Mouse (Mus musculus): ENCODE results near the gene Serpina1c. TPM values are rescaled to one million over a fixed set of nuclear protein-coding genes. Genes with fewer than 3 reads are reported as not detected.
"Not testable (repeated sequence)": the region's sequence is repeated elsewhere in the genome, so short reads cannot be mapped to it uniquely, and the experiment has no call there.

Gene Serpina1c
- not detected in 2 replicates for polyA plus RNA-seq (2012)

DNA sequence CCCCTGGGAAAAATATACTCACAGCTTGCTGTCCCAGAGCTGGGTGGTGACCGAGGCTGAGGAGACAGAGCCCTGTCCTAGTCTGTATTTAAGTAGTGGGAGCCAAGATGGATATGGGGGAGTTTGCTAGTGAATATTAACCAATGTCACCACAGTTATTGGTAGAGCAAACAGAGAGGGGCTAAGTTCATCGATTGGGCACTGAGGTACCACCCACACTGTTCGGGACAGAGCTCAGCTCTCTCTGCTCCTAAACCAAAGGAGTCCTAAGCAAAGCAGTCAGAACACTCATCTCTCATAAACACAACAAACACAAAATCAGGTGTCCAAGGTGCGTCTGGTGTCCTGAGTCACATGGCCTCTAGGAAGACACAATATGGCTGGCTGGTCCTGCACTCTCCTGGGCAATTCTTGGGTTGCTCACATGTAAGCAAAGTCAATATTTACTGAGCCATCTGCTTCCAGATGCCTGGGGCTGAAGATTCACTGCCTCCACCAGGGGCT is at the start of gene Serpina1c:
Gene Serpina1c, minus strand, starts transcription at position 51 of the 504 bp plus-strand sequence.
- not testable (repeated sequence) for H3K36me3 ChIP-seq (ENCODE audit: control insufficient read depth); H3K4me1 ChIP-seq (ENCODE audit: control insufficient read depth); H3K27me3 ChIP-seq (ENCODE audit: control insufficient read depth); H3K9me3 ChIP-seq (ENCODE audit: control insufficient read depth, low read length)
- peak within 1 kb of the TSS; percentile 35 for H3K4me3 ChIP-seq (replicated peaks)

DNA sequence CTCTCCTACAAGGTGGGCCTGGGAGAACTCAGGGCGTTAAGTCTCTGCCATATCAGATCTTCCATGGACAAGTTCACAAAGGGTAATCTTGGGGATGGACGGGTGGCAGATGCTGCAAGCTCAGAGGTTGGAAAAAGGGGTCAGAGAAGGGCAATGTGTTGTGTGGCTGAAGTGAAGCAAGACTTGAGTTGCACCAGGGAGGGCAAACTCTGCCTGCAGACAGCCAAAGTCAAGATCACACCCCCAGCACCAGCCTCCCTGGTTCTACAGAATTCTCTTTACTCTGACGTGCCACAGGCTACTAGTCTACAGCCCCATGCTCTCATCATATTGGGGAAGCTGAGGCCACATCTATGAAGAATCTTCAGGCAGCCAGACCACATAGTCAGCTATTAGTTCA is 48.3 kb upstream of the Serpina1c start:
- H3K9me3 ChIP-seq (ENCODE audit: control insufficient read depth, low read length); H3K4me3 ChIP-seq (replicated peaks); H3K4me1 ChIP-seq (ENCODE audit: control insufficient read depth); H3K36me3 ChIP-seq (ENCODE audit: control insufficient read depth); H3K27me3 ChIP-seq (ENCODE audit: control insufficient read depth): not testable (repeated sequence)

DNA sequence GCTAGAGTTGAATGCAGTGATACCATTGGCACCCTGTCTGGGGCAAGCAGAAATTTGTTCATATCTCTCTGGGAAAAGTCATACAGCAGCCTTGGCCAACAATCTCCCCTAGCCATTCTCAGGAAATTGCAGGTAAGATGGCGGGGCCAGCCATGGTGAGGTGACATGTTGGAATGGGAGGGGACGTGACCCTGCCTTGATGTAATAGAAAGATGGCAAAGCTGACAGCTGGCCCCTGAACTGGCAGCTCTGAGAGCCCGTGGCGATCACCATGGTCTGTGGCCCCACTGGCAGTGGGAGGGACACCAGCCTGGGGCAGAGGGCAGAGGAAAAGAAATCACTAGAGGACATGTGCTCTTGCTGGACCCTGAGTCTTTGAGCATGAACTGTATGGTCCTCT is 41.6 kb upstream of the Serpina1c start:
- Histone ChIP-seq H3K9me3 (ENCODE audit: control insufficient read depth, low read length) (no peaks in the 10 kb centered on the region), H3K27me3 (ENCODE audit: control insufficient read depth) (no peaks in the 10 kb centered on the region), H3K36me3 (ENCODE audit: control insufficient read depth) (no peaks in the 10 kb centered on the region), H3K4me3 (replicated peaks) (no peak overlapping the region), H3K4me1 (ENCODE audit: control insufficient read depth) (no peaks in the 10 kb centered on the region)
- TF ChIP-seq GATA1 (IDR thresholded peaks at IDR 0.05; ENCODE audit: low read length) (no peak), TAL1 (IDR thresholded peaks at IDR 0.05; ENCODE audit: low read length) (no peak)

DNA sequence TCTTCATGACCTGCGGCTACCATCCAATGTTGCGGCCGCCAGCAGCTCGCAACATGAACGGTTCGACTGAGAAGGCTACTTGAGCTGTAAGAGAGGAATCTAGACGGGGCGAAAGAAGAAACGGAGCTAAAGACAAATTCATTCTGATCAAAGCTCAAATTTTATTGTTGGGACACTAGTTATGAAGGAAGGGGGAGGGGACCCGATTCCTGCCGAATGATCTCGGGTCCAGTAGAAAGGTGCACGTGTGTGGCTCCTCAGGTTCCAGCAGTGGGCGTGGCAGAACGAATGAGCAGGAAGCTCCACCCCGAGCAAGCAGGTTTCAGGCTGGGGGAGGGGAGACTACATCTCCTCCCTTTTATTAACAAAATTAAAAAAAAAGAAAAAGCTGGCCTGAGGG is 4.5 kb upstream of the Serpina1c start:
- H3K4me3 ChIP-seq (replicated peaks); H3K4me1 ChIP-seq (ENCODE audit: control insufficient read depth); H3K27me3 ChIP-seq (ENCODE audit: control insufficient read depth); H3K36me3 ChIP-seq (ENCODE audit: control insufficient read depth); H3K9me3 ChIP-seq (ENCODE audit: control insufficient read depth, low read length): not testable (repeated sequence)

DNA sequence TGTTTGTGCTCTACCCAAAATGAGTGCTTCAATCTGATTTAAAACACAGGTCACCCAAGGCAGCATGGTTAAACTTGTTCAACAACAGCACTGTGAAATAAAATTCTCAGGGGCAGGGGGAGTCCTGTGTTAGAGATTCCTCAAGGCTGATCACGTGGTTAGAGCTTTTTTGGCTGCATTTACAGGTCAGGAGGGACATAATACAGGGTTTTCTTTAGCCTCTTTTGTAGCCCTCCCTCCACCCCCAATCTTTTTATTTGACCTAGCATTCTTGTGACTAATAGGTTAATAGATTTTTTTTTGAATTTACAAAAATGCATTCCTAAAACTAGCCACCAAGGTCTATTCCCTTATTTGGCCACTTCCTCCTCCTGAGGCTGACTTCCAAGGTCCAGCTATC is 3.1 kb upstream of the Serpina1c start:
- not testable (repeated sequence) for H3K27me3 ChIP-seq (ENCODE audit: control insufficient read depth); H3K36me3 ChIP-seq (ENCODE audit: control insufficient read depth); H3K9me3 ChIP-seq (ENCODE audit: control insufficient read depth, low read length); H3K4me3 ChIP-seq (replicated peaks); H3K4me1 ChIP-seq (ENCODE audit: control insufficient read depth)

DNA sequence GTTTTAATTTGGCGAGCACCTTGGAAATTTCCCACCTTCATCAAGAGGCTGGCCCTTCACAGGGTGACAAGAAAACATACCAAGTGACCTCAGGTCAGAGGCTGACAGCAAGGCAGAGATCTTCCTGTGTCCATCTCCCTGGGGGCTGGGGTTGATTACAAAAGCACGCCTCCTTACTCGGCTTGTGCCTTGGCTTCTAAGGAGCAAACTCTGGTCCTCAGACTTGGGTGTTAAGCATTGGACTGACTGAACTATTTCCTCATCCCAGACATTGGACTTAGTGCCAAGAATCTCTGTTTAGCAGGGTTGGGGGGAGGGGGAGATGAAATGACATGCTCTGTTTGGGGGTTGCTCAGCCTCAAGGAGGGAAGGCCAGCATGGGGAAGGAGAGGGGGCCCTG is 2.8 kb downstream of the Serpina1c start:
- H3K9me3 ChIP-seq (ENCODE audit: control insufficient read depth, low read length); H3K4me1 ChIP-seq (ENCODE audit: control insufficient read depth): not testable (repeated sequence)

DNA sequence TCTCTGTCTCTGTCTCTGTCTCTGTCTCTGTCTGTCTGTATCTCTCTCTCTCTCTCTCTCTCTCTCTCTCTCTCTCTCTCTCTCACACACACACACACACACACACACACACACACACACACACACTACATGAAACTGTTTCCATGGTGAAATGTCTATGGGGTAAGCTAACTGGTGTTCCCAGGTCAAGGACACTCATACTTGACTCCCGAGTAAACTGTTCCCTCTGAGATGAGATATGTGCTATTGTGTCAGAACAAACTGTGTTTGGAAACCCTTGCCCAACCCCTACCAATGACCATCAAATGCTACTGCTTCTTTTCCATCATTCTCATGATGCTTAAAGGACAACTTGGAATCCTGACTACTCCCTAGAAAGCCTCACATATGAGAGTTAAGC is 37.8 kb downstream of the Serpina1c start:
- H3K9me3 ChIP-seq (ENCODE audit: control insufficient read depth, low read length), result peaks cover 12% of the 10 kb centered on the region
- not testable (repeated sequence) for H3K4me1 ChIP-seq (ENCODE audit: control insufficient read depth); H3K27me3 ChIP-seq (ENCODE audit: control insufficient read depth); H3K36me3 ChIP-seq (ENCODE audit: control insufficient read depth); H3K4me3 ChIP-seq (replicated peaks)

More for the DNA sequence above, 2.8 kb downstream of the Serpina1c start:
- H3K4me3 ChIP-seq (replicated peaks); H3K27me3 ChIP-seq (ENCODE audit: control insufficient read depth); H3K36me3 ChIP-seq (ENCODE audit: control insufficient read depth): not testable (repeated sequence)

DNA sequence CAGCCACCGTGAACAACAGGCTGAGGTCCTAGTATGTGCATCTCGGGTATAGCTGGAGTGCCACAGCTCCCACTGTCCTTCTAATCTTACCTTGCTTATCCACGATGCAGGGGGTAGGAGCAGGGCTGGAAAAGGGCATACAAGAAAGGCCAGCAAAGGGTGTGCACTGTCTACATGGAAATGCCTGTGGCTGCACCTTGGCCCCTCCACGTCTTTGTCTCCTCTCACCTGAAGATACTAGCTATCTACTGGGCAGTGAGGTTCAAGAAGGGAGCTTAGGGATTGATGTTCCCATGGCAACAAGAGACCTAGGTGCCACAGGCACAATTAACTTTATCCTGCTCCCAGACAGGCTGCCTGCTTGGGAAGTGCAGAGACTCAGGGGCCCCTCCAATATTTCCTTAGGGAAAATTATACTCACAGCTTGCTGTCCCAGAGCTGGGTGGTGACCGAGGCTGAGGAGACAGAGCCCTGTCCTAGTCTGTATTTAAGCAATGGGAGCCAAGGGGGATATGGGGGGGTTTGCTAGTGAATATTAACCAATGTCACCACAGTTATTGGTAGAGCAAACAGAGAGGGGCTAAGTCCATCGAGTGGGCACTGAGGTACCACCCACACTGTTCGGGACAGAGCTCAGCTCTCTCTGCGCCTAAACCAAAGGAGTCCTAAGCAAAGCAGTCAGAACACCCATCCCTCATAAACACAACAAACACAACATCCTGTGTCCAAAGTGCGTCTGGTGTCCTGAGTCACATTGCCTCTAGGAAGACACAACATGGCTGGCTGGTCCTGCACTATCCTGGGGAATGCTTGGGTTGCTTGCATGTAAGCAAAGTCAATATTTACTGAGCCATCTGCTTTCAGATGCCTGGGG is 41.3 kb downstream of the Serpina1c start, which contains the start of gene Serpina1a:
Gene Serpina1a, minus strand, starts transcription at position 462 of the 874 bp plus-strand sequence.
- H3K27me3 ChIP-seq (ENCODE audit: control insufficient read depth); H3K4me3 ChIP-seq (replicated peaks); H3K36me3 ChIP-seq (ENCODE audit: control insufficient read depth); H3K4me1 ChIP-seq (ENCODE audit: control insufficient read depth): not testable (repeated sequence)
- peaks cover 12% of the 10 kb centered on the region for H3K9me3 ChIP-seq (ENCODE audit: control insufficient read depth, low read length)

DNA sequence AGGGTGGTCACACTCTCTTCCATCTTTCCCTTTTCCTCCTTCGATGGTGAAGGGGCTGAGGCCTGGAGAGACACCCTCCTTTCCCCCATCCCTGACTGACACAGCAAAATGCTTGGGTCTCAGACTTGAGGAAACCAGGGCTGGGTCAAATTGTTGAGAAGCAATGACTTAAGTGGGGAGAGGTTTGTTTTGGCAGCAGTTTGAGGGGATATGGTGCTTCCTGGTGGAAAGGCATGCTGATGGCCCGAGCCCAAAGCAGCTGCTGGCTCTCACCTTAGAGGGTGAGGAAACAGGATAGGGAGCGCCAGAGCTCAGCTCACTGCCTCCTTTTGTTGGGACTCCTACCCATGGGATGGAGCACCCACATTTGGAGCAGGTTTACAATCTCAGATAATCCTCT is 43.7 kb downstream of the Serpina1c start:
- Histone ChIP-seq H3K36me3 (ENCODE audit: control insufficient read depth) (no peaks in the 10 kb centered on the region), H3K9me3 (ENCODE audit: control insufficient read depth, low read length) (peaks cover 10% of the 10 kb centered on the region), H3K4me3 (replicated peaks) (no peak overlapping the region), H3K4me1 (ENCODE audit: control insufficient read depth) (no peaks in the 10 kb centered on the region), H3K27me3 (ENCODE audit: control insufficient read depth) (no peaks in the 10 kb centered on the region)
- TF ChIP-seq GATA1 (IDR thresholded peaks at IDR 0.05; ENCODE audit: low read length) (no peak), TAL1 (IDR thresholded peaks at IDR 0.05; ENCODE audit: low read length) (no peak)

DNA sequence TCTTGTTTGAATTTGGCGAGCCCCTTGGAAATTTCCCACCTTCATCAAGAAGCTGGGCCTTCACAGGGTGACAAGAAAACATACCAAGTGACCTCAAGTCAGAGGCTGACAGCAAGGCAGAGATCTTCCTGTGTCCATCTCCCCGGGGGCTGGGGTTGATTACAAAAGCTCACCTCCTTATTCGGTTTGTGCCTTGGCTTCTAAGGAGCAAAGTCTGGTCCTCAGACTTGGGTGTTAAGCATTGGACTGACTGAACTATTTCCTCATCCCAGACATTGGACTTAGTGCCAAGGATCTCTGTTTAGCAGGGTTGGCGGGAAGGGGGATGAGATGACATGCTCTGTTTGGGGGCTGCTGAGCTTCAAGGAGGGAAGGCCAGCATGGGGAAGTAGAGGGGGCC is 44.1 kb downstream of the Serpina1c start:
- not testable (repeated sequence) for H3K4me1 ChIP-seq (ENCODE audit: control insufficient read depth); H3K4me3 ChIP-seq (replicated peaks)

DNA sequence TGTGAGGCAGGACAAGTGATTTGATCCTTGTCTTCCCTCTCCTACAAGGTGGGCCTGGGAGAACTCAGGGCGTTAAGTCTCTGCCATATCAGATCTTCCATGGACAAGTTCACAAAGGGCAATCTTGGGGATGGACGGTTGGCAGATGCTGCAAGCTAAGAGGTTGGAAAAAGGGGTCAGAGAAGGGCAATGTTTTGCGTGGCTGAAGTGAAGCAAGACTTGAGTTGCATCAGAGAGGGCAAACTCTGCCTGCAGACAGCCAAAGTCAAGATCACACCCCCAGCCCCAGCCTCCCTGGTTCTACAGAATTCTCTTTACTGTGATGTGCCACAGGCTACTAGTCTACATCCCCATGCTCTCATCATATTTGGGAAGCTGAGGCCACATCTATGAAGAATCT is 45.1 kb downstream of the Serpina1c start:
- not testable (repeated sequence) for H3K4me1 ChIP-seq (ENCODE audit: control insufficient read depth); H3K36me3 ChIP-seq (ENCODE audit: control insufficient read depth); H3K27me3 ChIP-seq (ENCODE audit: control insufficient read depth); H3K4me3 ChIP-seq (replicated peaks); H3K9me3 ChIP-seq (ENCODE audit: control insufficient read depth, low read length)

More for the DNA sequence above, 44.1 kb downstream of the Serpina1c start:
- H3K36me3 ChIP-seq (ENCODE audit: control insufficient read depth); H3K9me3 ChIP-seq (ENCODE audit: control insufficient read depth, low read length); H3K27me3 ChIP-seq (ENCODE audit: control insufficient read depth): not testable (repeated sequence)

DNA sequence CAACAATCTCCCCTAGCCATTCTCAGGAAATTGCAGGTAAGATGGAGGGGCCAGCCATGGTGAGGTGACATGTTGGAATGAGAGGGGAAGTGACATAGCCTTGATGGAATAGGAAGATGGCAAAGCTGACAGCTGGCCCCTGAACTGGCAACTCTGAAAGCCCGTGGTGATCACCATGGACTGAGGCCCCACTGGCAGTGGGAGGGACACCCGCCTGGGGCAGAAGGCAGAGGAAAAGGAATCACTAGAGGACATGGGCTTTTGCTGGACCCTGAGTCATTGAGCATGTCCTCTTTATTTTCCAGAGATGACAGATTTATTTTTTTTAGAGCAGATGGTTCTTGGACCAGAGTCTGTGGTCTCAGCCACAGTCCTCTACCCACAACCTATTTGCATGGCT is 51.7 kb downstream of the Serpina1c start:
- not testable (repeated sequence) for H3K27me3 ChIP-seq (ENCODE audit: control insufficient read depth); H3K4me3 ChIP-seq (replicated peaks); H3K4me1 ChIP-seq (ENCODE audit: control insufficient read depth); H3K9me3 ChIP-seq (ENCODE audit: control insufficient read depth, low read length); H3K36me3 ChIP-seq (ENCODE audit: control insufficient read depth)

Measured in erythroblast, embryonic 14.5 days (primary cell).